Mouse (Mus musculus) limb, embryonic 14.5 days (tissue): ENCODE results near the gene Tysnd1. TPM values are rescaled to one million over a fixed set of nuclear protein-coding genes. Genes with fewer than 3 reads are reported as not detected.

Experiments used
- ATAC-seq: fragments of 200-750 bp; cut with Nextera tagmentation; 2 replicates; pipeline ENCODE4 v1.8.0; 2017; ENCODE audit warnings: low read depth, moderate number of reproducible peaks, moderate TSS enrichment; ENCODE audit not compliant: low FRiP score
- DNase-seq: peaks from one replicate; pipeline ENCODE4 v3.0.0-alpha.2; 2015; ENCODE audit warnings: low spot score
- H3K27ac ChIP-seq: fragments of 300-500 bp; sonication (generic); replicated peaks from 2 replicates; pipeline ENCODE4 v1.5.1; 2014; ENCODE audit warnings: low read depth, mild to moderate bottlenecking, low read length, moderate library complexity, mixed read lengths
- H3K27me3 ChIP-seq: fragments of 300-500 bp; sonication (generic); 2 replicates; pipeline ENCODE4 v1.6.1; 2014; ENCODE audit warnings: low read length, mixed read lengths; ENCODE audit not compliant: control insufficient read depth, insufficient read depth
- H3K36me3 ChIP-seq: fragments of 300-500 bp; sonication (generic); 2 replicates; pipeline ENCODE4 v1.6.1; 2014; ENCODE audit warnings: mild to moderate bottlenecking, low read length, moderate library complexity, mixed read lengths; ENCODE audit not compliant: control insufficient read depth, insufficient read depth
- H3K4me1 ChIP-seq: fragments of 300-500 bp; sonication (generic); 2 replicates; pipeline ENCODE4 v1.6.1; 2014; ENCODE audit warnings: antibody characterized with exemption, low read length, mixed read lengths; ENCODE audit not compliant: control insufficient read depth, insufficient read depth
- H3K4me2 ChIP-seq: fragments of 300-500 bp; sonication (generic); replicated peaks from 2 replicates; pipeline ENCODE4 v1.6.1; 2014; ENCODE audit warnings: low read depth, mild to moderate bottlenecking, low read length, moderate library complexity; ENCODE audit not compliant: severe bottlenecking
- H3K4me3 ChIP-seq: fragments of 300-500 bp; sonication (generic); replicated peaks from 2 replicates; pipeline ENCODE4 v1.5.1; 2014; ENCODE audit warnings: low read length
- H3K9ac ChIP-seq: fragments of 300-500 bp; sonication (generic); 2 replicates; pipeline ENCODE4 v1.6.1; 2014; ENCODE audit warnings: mild to moderate bottlenecking, low read depth, low read length, moderate library complexity; ENCODE audit not compliant: severe bottlenecking
- H3K9me3 ChIP-seq: fragments of 300-500 bp; sonication (generic); 2 replicates; pipeline ENCODE4 v1.6.1; 2016; ENCODE audit warnings: low read length; ENCODE audit not compliant: control insufficient read depth
- POLR2A ChIP-seq: fragments of 200-500 bp; IDR thresholded peaks from 2 replicates; pipeline ENCODE4 v1.8.0; 2012; ENCODE audit warnings: inconsistent platforms, mild to moderate bottlenecking, moderate library complexity, borderline replicate concordance; ENCODE audit not compliant: insufficient read depth, insufficient read length; ENCODE audit errors: extremely low read depth
- WGBS: fragments of 180-500 bp; shearing (Covaris S2); extraction: QIAGEN DNeasy Blood & Tissue Kit; methylation state at CpG from one replicate; pipeline ENCODE4 v1.1.7; 2014; 5-methylcytosine and 5-hydroxymethylcytosine counted together
- polyA plus RNA-seq, 2 experiments: library from polyadenylated mRNA; depleted of rRNA in 1 of 2; stranded (reverse) in 1 of 2; unstranded in 1 of 2; fragments of >200 nt; fragmentation: Nextera tagmentation in 1 of 2; extraction: Ambion mirVana in 1 of 2; gene quantifications; 2 replicates each; pipeline versions ENCODE4 v1.2.1 to v1.2.3; 2012 to 2014

The Tysnd1 gene
- polyA plus RNA-seq, 2 experiments, result 39.2 to 43.5 TPM

DNA sequence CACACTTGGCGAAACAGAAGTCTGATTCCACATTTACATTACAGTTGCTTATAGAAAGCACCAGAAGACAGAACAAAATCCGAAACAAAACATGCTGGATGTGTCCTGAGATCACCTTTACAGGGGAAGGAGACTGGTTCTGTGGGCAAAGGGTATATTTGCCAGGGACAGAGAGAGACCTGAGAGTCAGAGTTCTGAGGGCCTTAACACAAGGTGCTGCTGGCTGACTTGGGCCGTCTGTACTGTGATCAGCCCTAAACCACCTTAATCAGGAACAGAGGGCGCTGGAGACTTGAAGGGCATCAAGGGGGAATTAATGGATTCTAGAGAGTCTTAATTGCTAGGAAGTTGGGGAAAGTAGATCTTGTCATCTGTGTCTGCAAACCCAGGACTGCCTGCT lies 1.8 kb upstream of the Tysnd1 start:
- H3K27me3 ChIP-seq, result no peaks in the 10 kb centered on the region
- no peaks in the 10 kb centered on the region for H3K9me3 ChIP-seq
- H3K4me2 ChIP-seq, result no peak overlapping the region
- H3K27ac ChIP-seq, result no peak overlapping the region
- peaks cover 14% of the 10 kb centered on the region for H3K4me1 ChIP-seq
- 63% methylated on average over 4 of the region's 4 CpGs for WGBS
- no peak overlapping the region for H3K4me3 ChIP-seq
- no peak overlapping the region for H3K9ac ChIP-seq
- DNase-seq, result no peak
- ATAC-seq, result no peak
- peaks cover 51% of the 10 kb centered on the region for H3K36me3 ChIP-seq
- no peak for TF ChIP-seq POLR2A

DNA sequence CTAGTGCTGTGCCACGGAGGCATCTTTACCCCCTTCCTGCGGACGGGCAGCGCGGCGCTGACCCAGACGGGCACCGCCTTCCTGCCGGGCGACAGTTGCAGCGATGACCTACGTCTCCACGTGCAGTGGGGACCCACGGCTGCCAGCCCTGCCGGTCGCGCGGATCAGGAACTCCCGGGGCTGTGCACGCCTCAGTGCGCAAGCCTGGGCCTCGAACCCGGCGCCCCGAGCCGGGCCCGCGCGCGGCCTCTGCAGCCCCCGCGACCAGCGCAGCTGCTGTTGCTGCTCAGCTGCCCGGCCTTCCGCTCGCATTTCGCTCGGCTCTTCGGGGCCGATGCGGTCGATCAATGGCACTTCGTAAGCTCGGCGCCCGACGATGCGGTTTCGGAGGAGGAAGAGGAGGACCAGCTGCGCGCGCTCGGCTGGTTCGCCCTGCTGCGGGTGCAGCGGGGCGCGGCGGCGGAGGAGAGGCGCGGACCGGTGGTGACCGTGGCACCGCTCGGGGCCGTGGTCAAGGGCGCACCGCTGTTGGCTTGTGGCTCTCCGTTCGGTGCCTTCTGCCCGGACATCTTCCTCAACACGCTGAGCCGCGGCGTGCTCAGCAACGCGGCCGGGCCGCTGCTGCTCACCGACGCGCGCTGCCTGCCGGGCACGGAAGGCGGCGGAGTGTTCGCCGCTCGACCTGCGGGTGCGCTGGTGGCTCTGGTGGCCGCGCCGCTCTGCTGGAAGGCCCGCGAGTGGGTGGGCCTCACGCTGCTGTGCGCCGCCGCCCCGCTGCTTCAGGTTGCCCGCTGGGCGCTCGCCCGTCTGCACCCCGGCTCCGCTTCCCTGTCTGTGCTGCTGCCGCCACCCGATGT lies 617 bp downstream of the Tysnd1 start:
- Histone ChIP-seq H3K4me3 (peak overlapping the region; percentile 86), H3K27ac (0 out of 2 replicates have a peak overlapping the region, but pooled peaks have one; percentile 9), H3K4me1 (peaks cover 14% of the 10 kb centered on the region), H3K9ac (peak overlapping the region; percentile 73), H3K4me2 (peak overlapping the region; percentile 99), H3K9me3 (no peaks in the 10 kb centered on the region), H3K36me3 (peaks cover 33% of the 10 kb centered on the region), H3K27me3 (no peaks in the 10 kb centered on the region)
- 1% methylated on average over 54 of the region's 111 CpGs for WGBS
- DNase-seq, result no peak
- 0 out of 2 replicates have a peak, but pooled peaks have one; percentile 3 for TF ChIP-seq POLR2A
- peak; percentile 31 for ATAC-seq

DNA sequence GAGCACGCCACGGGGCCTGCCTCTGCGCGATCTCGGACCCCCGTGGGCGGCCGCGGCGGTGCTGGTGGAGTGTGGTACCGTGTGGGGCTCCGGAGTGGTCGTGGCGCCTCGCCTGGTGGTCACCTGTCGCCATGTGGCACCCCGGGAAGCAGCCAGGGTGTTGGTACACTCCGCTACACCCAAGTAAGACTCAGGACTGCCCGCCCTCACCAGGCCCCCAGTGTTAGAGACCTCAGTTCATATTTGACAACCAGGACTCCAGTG lies 1.2 kb downstream of the Tysnd1 start:
- Histone ChIP-seq H3K4me1 (peaks cover 14% of the 10 kb centered on the region), H3K27me3 (no peaks in the 10 kb centered on the region), H3K9me3 (no peaks in the 10 kb centered on the region), H3K9ac (peak overlapping the region; percentile 73), H3K4me2 (peak overlapping the region; percentile 99), H3K4me3 (peak overlapping the region; percentile 86), H3K27ac (no peak overlapping the region), H3K36me3 (peaks cover 29% of the 10 kb centered on the region)
- no peak for DNase-seq
- TF ChIP-seq POLR2A, result no peak
- 14% methylated on average over 15 of the region's 19 CpGs for WGBS
- ATAC-seq, result no peak

DNA sequence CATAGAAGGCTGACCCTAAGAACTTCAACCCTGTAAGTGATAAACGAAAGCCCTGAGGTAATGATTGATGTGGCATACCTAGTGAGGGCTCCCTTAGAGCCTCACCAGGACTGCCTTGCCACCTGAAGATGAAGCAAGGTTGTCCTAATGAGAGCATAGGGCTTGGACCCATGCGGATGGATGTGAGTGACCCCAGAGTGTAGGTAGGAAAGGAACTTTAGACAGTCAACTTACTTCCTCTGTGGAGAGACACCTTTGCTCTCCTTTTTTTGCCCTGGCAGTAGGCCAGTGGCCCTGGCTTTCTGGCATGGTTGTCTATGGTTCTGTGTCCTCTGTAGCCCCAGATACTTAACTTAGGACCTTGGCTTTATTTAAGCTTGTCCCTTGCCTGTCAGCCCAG lies 1.7 kb downstream of the Tysnd1 start:
- peaks cover 29% of the 10 kb centered on the region for H3K36me3 ChIP-seq
- H3K4me1 ChIP-seq, result peaks cover 14% of the 10 kb centered on the region
- H3K27ac ChIP-seq, result no peak overlapping the region
- no peaks in the 10 kb centered on the region for H3K9me3 ChIP-seq
- peak overlapping the region; percentile 99 for H3K4me2 ChIP-seq
- ATAC-seq, result no peak
- DNase-seq, result no peak
- WGBS, result 84% methylated on average over 2 of the region's 2 CpGs
- no peaks in the 10 kb centered on the region for H3K27me3 ChIP-seq
- peak overlapping the region; percentile 73; the same call in 1 of the 2 replicates for H3K9ac ChIP-seq
- H3K4me3 ChIP-seq, result peak overlapping the region; percentile 86
- no peak for TF ChIP-seq POLR2A

DNA sequence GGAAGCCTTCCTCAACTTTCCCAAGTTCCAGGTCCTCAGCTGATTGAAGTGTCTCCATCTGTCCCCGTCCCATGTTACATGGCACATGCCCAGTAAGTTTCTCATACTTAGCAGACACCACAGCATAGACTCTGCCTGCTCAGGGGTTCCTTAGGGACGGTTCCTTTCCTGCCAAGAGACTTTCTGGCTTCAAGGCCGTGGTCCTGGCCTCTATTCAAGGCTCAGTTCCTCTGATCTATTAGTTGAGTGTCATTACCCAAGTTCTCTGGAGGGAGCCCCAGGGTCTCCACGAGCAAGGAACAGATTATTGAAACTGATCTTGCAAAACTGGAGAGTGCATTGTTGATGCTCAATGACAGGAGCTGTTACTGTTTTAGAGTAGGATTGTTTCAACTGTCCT lies 9.3 kb downstream of the Tysnd1 start:
- ATAC-seq, result no peak
- 75% methylated on average over 4 of the region's 4 CpGs for WGBS
- Histone ChIP-seq H3K4me1 (no peaks in the 10 kb centered on the region), H3K27me3 (no peaks in the 10 kb centered on the region), H3K9ac (no peak overlapping the region), H3K9me3 (no peaks in the 10 kb centered on the region), H3K27ac (no peak overlapping the region), H3K36me3 (peaks cover 30% of the 10 kb centered on the region), H3K4me3 (no peak overlapping the region), H3K4me2 (no peak overlapping the region)
- no peak for TF ChIP-seq POLR2A
- no peak for DNase-seq
